Comparison of ENCODE assay signal across 9 mouse cellular contexts in the genomic region with DNA sequence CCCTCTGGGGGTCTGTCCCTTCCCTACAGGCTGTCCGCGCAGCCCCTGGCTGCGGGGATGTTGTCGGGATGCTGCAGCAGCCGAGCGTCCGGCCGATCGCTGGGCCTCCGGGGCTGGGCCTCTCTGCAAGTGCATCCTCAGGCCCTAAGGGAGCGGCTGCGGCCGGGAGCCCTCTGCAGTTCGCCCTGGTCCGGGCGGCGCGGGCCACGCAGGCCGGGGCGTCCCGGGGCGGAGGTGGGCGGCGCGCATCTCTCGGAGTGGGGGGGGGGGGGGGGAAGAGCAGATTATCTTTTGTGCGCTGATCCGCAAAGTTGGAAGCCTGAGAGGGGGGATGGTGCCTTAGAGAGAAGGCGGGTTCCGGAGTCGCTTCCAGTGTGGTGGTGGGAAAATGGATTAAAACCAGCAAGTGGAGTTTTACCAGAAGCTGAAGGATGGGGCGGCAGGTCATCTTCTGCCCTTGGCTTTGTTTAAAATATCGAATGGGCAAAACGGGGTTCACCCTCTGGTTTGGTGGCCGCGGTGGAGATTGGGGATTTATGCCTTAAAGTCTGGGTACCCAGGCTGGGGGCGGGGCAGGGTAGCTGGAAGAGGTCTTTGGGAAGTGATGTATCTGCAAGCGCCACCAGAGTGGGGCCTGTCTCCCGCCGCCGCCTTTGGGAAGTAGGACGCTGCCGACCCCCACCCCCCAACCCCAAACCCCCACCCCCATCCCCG. TPM values are rescaled to one million over a fixed set of nuclear protein-coding genes. Genes with fewer than 3 reads are reported as not detected.
DNase-seq lines count a peak whose midpoint lies in the region; ATAC-seq and TF ChIP-seq lines count a peak whose summit lies in the region.
"Had no signal": no experiment of that assay in that cellular context is flagged by ENCODE, and none has a peak within 500 bp of the region (broad histone marks: within the 10 kb centered on the region; RNA-seq: fewer than 3 reads in every experiment).

No protein-coding gene starts in this region.

- H3K9me3 ChIP-seq in heart, embryonic 14.5 days (ENCODE audit: control insufficient read depth, low read length): peaks cover 5% of the 10 kb centered on the region; the same call in 1 of the 2 replicates
- peaks cover 7% of the 10 kb centered on the region for H3K9me3 ChIP-seq in limb, embryonic 15.5 days

- DNase-seq in heart, adult 11 months: peak; percentile 90
- no peak for DNase-seq in heart, adult 8-10 months (ENCODE audit: low spot score)
- DNase-seq in brain, embryonic 14.5 days (ENCODE audit: low read depth): peak; percentile 58
- peak; percentile 62 for DNase-seq in neural tube, embryonic 10.5 days (ENCODE audit: extremely low spot score, low spot score)
- no peak for DNase-seq in spleen, adult 12 weeks (ENCODE audit: low spot score)

- 1% methylated on average over 41 of the region's 45 CpGs for WGBS in heart, embryonic 14.5 days
- WGBS in limb, embryonic 15.5 days: under 1% methylated on average over 42 of the region's 45 CpGs

- no peaks in the 10 kb centered on the region for H3K36me3 ChIP-seq in heart, embryonic 14.5 days (ENCODE audit: control insufficient read depth, insufficient read depth, low read length)
- no peaks in the 10 kb centered on the region for H3K36me3 ChIP-seq in limb, embryonic 15.5 days
- H3K36me3 ChIP-seq: G1E had no signal

- no peak for TF ChIP-seq CTCF in brain, embryonic 14.5 days (IDR thresholded peaks at IDR 0.05; ENCODE audit: borderline replicate concordance, extremely low read depth, insufficient read depth, insufficient read length)

- no peak overlapping the region for H3K27ac ChIP-seq in heart, embryonic 14.5 days (replicated peaks in 1 of 2; ENCODE audit: control insufficient read depth in 1 of 2, insufficient read depth in 1 of 2, low read depth in 2 of 2, low read length in 2 of 2)
- no peak overlapping the region for H3K27ac ChIP-seq in limb, embryonic 15.5 days

- TF ChIP-seq POLR2A in brain, embryonic 14.5 days (IDR thresholded peaks at IDR 0.05; ENCODE audit: borderline replicate concordance, extremely low read depth, insufficient read depth, insufficient read length, poor library complexity, severe bottlenecking): no peak

- H3K9ac ChIP-seq in heart, embryonic 14.5 days (ENCODE audit: low read length): peak overlapping the region; percentile 69
- peak overlapping the region; percentile 40 for H3K9ac ChIP-seq in limb, embryonic 15.5 days

- H3K27me3 ChIP-seq in heart, embryonic 14.5 days (ENCODE audit: control insufficient read depth, insufficient read depth, low read length): peaks cover 41% of the 10 kb centered on the region
- H3K27me3 ChIP-seq in limb, embryonic 15.5 days: peaks cover 49% of the 10 kb centered on the region

- peaks cover 6 to 29% of the 10 kb centered on the region in 2 experiments; a peak in 3 of 4 replicates for H3K4me1 ChIP-seq in heart, embryonic 14.5 days (ENCODE audit: control insufficient read depth in 2 of 2, insufficient read depth in 2 of 2, low read length in 2 of 2)
- H3K4me1 ChIP-seq in limb, embryonic 15.5 days: peaks cover 39% of the 10 kb centered on the region

- H3K4me2 ChIP-seq in heart, embryonic 14.5 days (ENCODE audit: low read length): peak overlapping the region; percentile 96
- H3K4me2 ChIP-seq in limb, embryonic 15.5 days: peak overlapping the region; percentile 93

- H3K4me3 ChIP-seq in heart, embryonic 14.5 days (ENCODE audit: control insufficient read depth in 1 of 2, insufficient read depth in 1 of 2, low read depth in 1 of 2, low read length in 2 of 2): peak overlapping the region; percentile 53 to 58
- H3K4me3 ChIP-seq in limb, embryonic 15.5 days: peak overlapping the region; percentile 52

- 0 out of 2 replicates have a peak, but pooled peaks have one; percentile 1 for ATAC-seq in heart, embryonic 14.5 days (ENCODE audit: insufficient number of reproducible peaks, insufficient read depth, low FRiP score, low read depth)
- no peak for ATAC-seq in limb, embryonic 15.5 days (ENCODE audit: insufficient number of reproducible peaks, low FRiP score, low TSS enrichment, low read depth)
- ATAC-seq in cerebellum, adult (ENCODE audit: insufficient number of reproducible peaks, low FRiP score, low TSS enrichment): no peak

RNA-seq across cellular contexts. Expression of gene Tox2, which starts 1.8 kb away (rescaled TPM):
- total RNA-seq in heart, adult 8-10 months (2022): 1 to 10 TPM in 2 of 4 experiments, under 1 TPM in 2; 0.66 to 2.7 (median 1.0) TPM
- polyA plus RNA-seq in brain, embryonic 14.5 days (2012; rRNA removed): 67.0 and 70.4 TPM in 2 replicates
- polyA plus RNA-seq in heart, embryonic 14.5 days (2014; fragmentation: Nextera tagmentation; extraction: Ambion mirVana): 3.8 TPM in 2 replicates
- polyA plus RNA-seq in limb, embryonic 15.5 days (2015; fragmentation: Nextera tagmentation; extraction: Ambion mirVana): 4.4 and 5.2 TPM in 2 replicates
- total RNA-seq: G1E had no signal
- polyA plus RNA-seq: G1E had no signal

Comparison
In these comparisons a context has a peak if more than half of its experiments do, and no peak if none do; other contexts are left out.
1. DNase-seq: peak in heart, adult 11 months (single experiment), brain, embryonic 14.5 days (single experiment) and neural tube, embryonic 10.5 days (single experiment); none in heart, adult 8-10 months (single experiment) and spleen, adult 12 weeks (single experiment).
2. RNA of gene Tox2, which starts 1.8 kb away (polyA plus RNA-seq): 67.0 to 70.4 TPM in brain, embryonic 14.5 days; 4.4 to 5.2 TPM in limb, embryonic 15.5 days and 3.8 TPM in heart, embryonic 14.5 days; every median in the first group is over 10 times any median in the second.